Mouse (Mus musculus): ENCODE measurements around the gene Kcnj9.

DNA sequence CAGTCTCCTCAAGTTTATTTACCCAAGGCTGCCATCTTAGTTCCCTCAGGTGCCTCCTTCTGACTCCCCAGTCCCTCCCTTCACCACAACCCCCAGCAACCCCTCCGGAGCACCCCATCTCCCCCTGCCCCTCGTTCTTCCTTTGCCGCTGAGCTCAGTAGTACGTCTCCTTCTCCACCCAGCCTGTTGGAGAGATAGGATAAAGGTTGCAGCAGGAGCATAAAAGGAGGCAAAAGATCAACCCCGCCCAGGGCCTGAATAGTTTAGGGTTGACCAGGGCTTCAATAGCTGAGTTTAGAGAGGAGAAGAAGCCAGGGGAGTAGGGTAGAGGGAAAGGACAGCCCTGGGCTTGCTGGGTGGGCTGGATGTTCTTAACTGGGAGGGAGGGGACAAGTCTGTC, 54.6 kb downstream of the Kcnj9 start:
- TF ChIP-seq POLR2A (IDR thresholded peaks at IDR 0.05; ENCODE audit: low read depth, low read length) (no peak), CTCF (IDR thresholded peaks at IDR 0.05; ENCODE audit: extremely low read depth, insufficient read depth, insufficient read length, insufficient replicate concordance) (no peak)

Data from spleen, adult 2 months (tissue).